Mouse (Mus musculus): Measurements from ENCODE around the gene Wfikkn2.

The Wfikkn2 gene

GRCm38 (mm10) chr11:94189579-94189978, 56.2 kb downstream of the Wfikkn2 start:
- DNase-seq = no peak

All from thymus, postnatal 4 days (tissue).